Mouse (Mus musculus): Measurements from ENCODE around the gene B3galt4. TPM values are rescaled to one million over a fixed set of nuclear protein-coding genes. Genes with fewer than 3 reads are reported as not detected.
A peak's percentile ranks its signal among the peaks of the same experiment; 100 is the strongest.

B3galt4 gene
- total and polyA plus RNA-seq, 3 experiments: 2.2 to 2.9 TPM; not detected in 1

GRCm38 (mm10) chr17:33968927-33969326 is 17.6 kb upstream of the B3galt4 start:
- Histone ChIP-seq H3K4me3 (ENCODE audit: control insufficient read depth in 1 of 2, insufficient read depth in 1 of 2, low read depth in 2 of 2, low read length in 2 of 2) (no peak overlapping the region), H3K9me3 (replicated peaks; ENCODE audit: insufficient read depth, low read length) (no peaks in the 10 kb centered on the region), H3K36me3 (ENCODE audit: control insufficient read depth in 1 of 2, insufficient read depth in 2 of 2, low read length in 2 of 2) (no peaks in the 10 kb centered on the region), H3K9ac (ENCODE audit: control insufficient read depth, low read depth, low read length, poor library complexity, severe bottlenecking) (no peak overlapping the region), H3K27ac (ENCODE audit: control insufficient read depth, low read depth, low read length) (no peak overlapping the region), H3K4me1 (ENCODE audit: control insufficient read depth in 1 of 2, insufficient read depth in 2 of 2, low read length in 2 of 2) (no peaks in the 10 kb centered on the region), H3K27me3 (ENCODE audit: control insufficient read depth in 1 of 2, insufficient read depth in 2 of 2, low read length in 2 of 2) (peaks cover 0 to 1% of the 10 kb centered on the region in 2 experiments; a peak in 1 of 4 replicates), H3K79me2 (ENCODE audit: control insufficient read depth, insufficient read depth, low read length, poor library complexity) (no peaks in the 10 kb centered on the region)
- peak; percentile 75 for DNase-seq (ENCODE audit: low read depth, low spot score)
- TF ChIP-seq SMC3 (IDR thresholded peaks at IDR 0.05; ENCODE audit: low read depth, low read length) (0 out of 2 replicates have a peak, but pooled peaks have one; percentile 14), SIN3A (IDR thresholded peaks at IDR 0.05; ENCODE audit: low read length) (no peak), MYC (IDR thresholded peaks at IDR 0.05; ENCODE audit: low read depth, low read length) (0 out of 2 replicates have a peak, but pooled peaks have one; percentile 37), CTCF (IDR thresholded peaks at IDR 0.05 in 2 of 3, conservative IDR thresholded peaks at IDR 0.05 in 1 of 3; ENCODE audit: control insufficient read depth in 1 of 3, insufficient read depth in 1 of 3, low read depth in 2 of 3, low read length in 3 of 3, poor library complexity in 1 of 3, severe bottlenecking in 1 of 3) (peak; percentile 3 to 52 (median 32); a peak in 5 of 6 replicates), KAT2A (conservative IDR thresholded peaks at IDR 0.05; ENCODE audit: low read depth, low read length) (no peak), TBP (IDR thresholded peaks at IDR 0.05; ENCODE audit: low read depth, low read length) (0 out of 2 replicates have a peak, but pooled peaks have one; percentile 28), USF1 (IDR thresholded peaks at IDR 0.05; ENCODE audit: low read depth, low read length) (peak; percentile 85), MAX (IDR thresholded peaks at IDR 0.05; ENCODE audit: low read length) (0 out of 2 replicates have a peak, but pooled peaks have one; percentile 15), USF2 (IDR thresholded peaks at IDR 0.05; ENCODE audit: borderline replicate concordance in 1 of 2, insufficient read depth in 1 of 2, low read depth in 1 of 2, low read length in 2 of 2) (peak in 1 of 2 experiments; percentile 57; a peak in 1 of 4 replicates)

- H3K9me3 ChIP-seq (replicated peaks; ENCODE audit: insufficient read depth, low read length): no peaks in the 10 kb centered on the region
- H3K9ac ChIP-seq (ENCODE audit: control insufficient read depth, low read depth, low read length, poor library complexity, severe bottlenecking): no peak overlapping the region
- no peaks in the 10 kb centered on the region for H3K4me1 ChIP-seq (ENCODE audit: control insufficient read depth in 1 of 2, insufficient read depth in 2 of 2, low read length in 2 of 2)
- H3K27ac ChIP-seq (ENCODE audit: control insufficient read depth, low read depth, low read length): no peak overlapping the region
- H3K4me3 ChIP-seq (ENCODE audit: control insufficient read depth in 1 of 2, insufficient read depth in 1 of 2, low read depth in 2 of 2, low read length in 2 of 2): no peak overlapping the region
- no peaks in the 10 kb centered on the region for H3K36me3 ChIP-seq (ENCODE audit: control insufficient read depth in 1 of 2, insufficient read depth in 2 of 2, low read length in 2 of 2)
- no peaks in the 10 kb centered on the region for H3K79me2 ChIP-seq (ENCODE audit: control insufficient read depth, insufficient read depth, low read length, poor library complexity)
- TF ChIP-seq GABPA (IDR thresholded peaks at IDR 0.05; ENCODE audit: low read depth, low read length): no peak
- peak; percentile 26 for TF ChIP-seq RAD21 (IDR thresholded peaks at IDR 0.05; ENCODE audit: low read depth, low read length)
- TF ChIP-seq CTCF (IDR thresholded peaks at IDR 0.05 in 2 of 3, conservative IDR thresholded peaks at IDR 0.05 in 1 of 3; ENCODE audit: control insufficient read depth in 1 of 3, insufficient read depth in 1 of 3, low read depth in 2 of 3, low read length in 3 of 3, poor library complexity in 1 of 3, severe bottlenecking in 1 of 3): peak; percentile 28 to 60 (median 44); a peak in 5 of 6 replicates
- peak; percentile 31; the same call in 1 of the 2 replicates for TF ChIP-seq SMC3 (IDR thresholded peaks at IDR 0.05; ENCODE audit: low read depth, low read length)
- no peak for TF ChIP-seq ZNF384 (IDR thresholded peaks at IDR 0.05; ENCODE audit: low read depth, low read length)
- peak; percentile 63 for DNase-seq (ENCODE audit: low read depth, low spot score)
- no peaks in the 10 kb centered on the region for H3K27me3 ChIP-seq (ENCODE audit: control insufficient read depth in 1 of 2, insufficient read depth in 2 of 2, low read length in 2 of 2)
Observed at GRCm38 (mm10) chr17:33968489-33968888, 17.2 kb upstream of the B3galt4 start.
